Mouse (Mus musculus) cerebellum, postnatal 10 days (tissue): ENCODE data around the gene Polr2c.
"Not testable (repeated sequence)": the region's sequence is repeated elsewhere in the genome, so short reads cannot be mapped to it uniquely, and the experiment has no call there.

Experiments
- DNase-seq, 2 experiments: peaks; one replicate each; pipeline ENCODE4 v3.0.0; 2021; ENCODE audit warnings: mixed read lengths in 2 of 2

The Polr2c gene

DNA sequence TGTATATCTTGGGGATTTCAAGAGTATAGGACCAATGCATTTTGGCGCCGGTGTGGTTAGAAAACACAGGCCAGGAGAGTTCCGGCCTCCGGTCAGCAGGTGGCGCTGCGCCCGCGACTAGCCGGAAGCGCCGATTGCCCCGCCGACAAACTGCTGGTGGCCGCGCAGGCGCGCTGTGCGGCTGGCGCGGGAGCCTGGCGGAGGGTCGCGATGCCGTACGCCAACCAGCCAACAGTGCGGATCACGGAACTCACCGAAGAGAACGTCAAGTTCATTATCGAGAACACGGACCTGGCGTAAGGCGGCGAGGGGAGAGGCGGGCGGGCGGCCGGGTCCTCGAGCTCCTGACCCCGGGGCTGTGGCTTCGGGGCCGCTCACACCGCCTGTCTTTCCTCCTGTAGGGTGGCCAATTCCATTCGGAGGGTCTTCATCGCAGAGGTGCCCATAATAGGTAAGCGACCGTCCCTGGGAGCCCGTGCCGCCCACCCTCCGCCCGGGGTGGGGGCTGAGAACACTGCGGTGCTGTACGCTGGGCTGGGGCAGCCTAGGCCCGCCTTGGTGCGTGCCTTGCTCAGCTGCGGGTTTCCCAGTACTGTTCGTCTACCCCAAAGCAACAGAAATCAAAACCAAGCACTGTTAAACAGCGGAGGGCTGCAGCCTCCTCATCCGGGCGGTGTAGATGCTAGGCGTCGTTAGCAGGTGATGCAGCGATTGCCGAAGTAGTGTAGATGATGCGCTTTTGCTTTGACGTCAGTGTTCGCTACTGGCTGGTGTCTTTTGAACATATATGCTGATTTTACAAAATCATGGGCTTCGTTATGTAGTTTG, at the start of gene Polr2c:
Gene Polr2c (plus strand): TSS at position 105 of the 828 bp plus-strand sequence.
- DNase-seq: peak; percentile 97

- DNase-seq: no peak
Observed at GRCm38 (mm10) chr8:94807506-94807905, 49.7 kb upstream of the Polr2c start.

GRCm38 (mm10) chr8:94808372-94808771, 48.9 kb upstream of the Polr2c start:
- no peak for DNase-seq

- DNase-seq: no peak
Observed at GRCm38 (mm10) chr8:94810153-94810552, 47.1 kb upstream of the Polr2c start, which contains the start of gene Ccl17. Gene Ccl17, plus strand, starts transcription at chr8:94810453.

- no peak for DNase-seq
Observed at GRCm38 (mm10) chr8:94810855-94811254, 46.4 kb upstream of the Polr2c start.

DNA sequence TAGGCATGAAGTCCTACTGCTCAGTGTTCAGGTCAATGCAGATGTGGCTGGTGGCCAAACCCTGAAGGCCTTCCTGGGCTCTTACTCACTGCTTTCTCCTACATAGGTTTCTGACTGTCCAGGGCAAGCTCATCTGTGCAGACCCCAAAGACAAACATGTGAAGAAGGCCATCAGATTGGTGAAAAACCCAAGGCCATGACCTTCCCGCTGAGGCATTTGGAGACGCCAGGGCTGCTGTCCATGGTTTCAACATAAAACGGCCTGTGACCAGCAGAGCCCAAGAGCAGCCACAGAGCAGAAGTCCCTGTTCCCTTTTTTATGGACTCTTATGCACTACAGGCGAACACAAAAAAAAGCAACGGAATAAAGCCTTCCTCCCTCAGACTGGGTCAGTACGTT, 45.6 kb upstream of the Polr2c start:
- DNase-seq: no peak

GRCm38 (mm10) chr8:94812645-94813098, 44.6 kb upstream of the Polr2c start:
- DNase-seq: peak; percentile 93 to 94

- peak; percentile 59 to 76 for DNase-seq
Observed at GRCm38 (mm10) chr8:94814556-94814955, 42.7 kb upstream of the Polr2c start.

GRCm38 (mm10) chr8:94817933-94818332, 39.3 kb upstream of the Polr2c start:
- DNase-seq: no peak

DNA sequence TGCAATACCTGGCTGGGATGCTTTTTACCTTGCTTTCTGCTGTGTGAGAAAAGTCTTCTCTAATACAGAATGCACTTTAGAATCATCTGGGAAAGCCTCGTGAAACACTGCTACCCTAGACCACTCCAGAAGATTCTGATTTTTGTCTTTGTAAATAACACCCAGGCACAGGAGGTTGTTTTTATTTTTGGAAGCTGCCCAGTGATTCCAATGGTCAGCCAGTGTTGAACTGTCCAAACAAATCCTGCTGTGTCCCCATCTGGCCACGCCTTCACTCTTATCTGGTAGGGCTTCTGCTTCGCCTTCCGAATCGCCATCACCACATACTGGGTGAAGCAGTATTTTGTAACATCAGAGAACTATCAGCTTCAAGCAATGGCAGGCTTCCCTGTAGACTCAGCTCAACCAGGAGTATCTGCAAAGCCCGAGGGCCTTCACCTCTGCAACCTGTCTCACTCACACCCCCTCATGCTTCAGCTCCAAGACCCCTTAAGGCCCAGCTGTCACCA, 37.5 kb upstream of the Polr2c start:
- no peak for DNase-seq

GRCm38 (mm10) chr8:94820553-94820952, 36.7 kb upstream of the Polr2c start:
- peak; percentile 40 to 45 for DNase-seq

DNA sequence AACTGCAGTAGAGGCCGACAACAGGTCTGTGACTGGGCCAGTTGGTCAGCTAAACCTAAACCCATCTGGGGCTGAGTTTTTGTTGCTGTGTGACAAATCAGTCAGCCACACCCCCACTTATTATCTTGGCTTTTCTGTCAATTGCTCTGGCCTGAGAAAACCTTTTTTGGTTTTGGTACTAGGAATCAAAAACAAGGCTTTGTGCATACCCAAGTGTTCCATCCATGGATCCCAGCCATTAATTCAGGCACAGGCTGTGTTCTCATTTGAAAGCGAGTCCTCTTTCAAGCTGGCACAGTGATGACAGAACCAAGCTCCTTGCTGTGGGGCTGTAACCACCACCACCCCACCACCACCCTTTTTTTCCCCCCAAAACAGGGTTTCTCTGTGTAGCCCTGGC, 35.9 kb upstream of the Polr2c start:
- no peak for DNase-seq

DNA sequence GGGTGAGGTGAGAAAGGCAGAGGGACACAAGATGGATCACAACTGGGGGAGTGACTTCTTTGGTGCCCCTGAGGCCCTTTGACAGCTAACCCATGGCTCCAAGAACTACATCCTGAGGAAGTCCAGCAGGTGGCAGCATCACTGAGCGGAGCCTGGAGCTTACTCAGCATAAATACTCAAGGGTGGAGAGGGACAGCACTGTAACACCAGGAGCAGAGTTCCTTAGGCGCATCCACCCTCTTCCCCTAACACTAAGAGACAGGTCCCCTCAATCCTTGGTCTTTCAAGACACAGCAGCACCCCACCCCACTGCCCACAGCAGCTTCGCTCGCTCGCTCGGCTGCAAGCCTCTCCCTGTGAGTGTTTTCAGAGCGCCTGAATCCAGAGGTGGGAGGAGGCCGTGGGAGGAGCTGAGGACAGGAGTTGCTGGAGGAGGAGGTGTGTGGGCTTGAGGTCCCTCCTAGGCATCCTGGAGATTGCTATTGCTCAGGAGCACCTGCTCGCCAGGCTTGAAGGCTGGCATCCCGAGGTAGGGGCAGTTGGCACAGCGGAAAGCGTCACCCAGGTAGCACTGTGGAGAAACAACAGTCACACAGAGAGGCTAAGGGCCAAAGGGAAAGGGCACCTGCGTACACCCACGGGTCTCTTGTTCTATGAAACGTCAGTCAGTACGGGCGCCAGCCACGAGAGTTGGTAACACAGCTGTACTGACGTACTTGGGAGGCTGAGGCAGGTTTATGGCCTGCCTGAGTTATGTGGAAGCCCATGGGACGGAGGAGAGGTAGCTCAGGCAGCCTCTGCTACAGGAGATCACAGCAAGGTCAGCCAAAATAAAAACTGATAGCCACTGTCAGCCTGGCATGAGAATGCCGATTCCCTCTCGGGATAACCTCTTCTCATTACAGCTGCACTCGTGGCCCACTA, 34.4 kb upstream of the Polr2c start:
- DNase-seq: peak; percentile 73 to 76

- DNase-seq: no peak
Observed at GRCm38 (mm10) chr8:94825170-94825569, 32.1 kb upstream of the Polr2c start.

DNA sequence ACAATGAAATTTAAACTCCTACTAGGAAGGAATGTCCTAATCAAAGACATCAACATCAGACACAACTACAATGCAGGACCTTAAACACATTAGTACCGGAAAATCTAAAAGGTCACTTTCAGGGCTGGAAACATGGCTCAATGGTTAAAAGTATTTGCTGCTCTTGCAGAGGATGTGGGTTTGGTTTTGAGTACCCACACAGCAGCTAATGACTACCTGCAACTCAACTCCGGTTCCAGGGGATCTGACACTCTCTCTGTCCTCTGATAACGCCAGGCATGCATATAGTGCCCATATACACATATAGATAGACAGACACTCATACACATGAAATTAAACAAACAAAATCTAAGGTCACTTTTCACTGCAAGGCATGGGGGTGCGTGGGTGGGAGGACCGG, 31.0 kb upstream of the Polr2c start:
- DNase-seq: no peak

DNA sequence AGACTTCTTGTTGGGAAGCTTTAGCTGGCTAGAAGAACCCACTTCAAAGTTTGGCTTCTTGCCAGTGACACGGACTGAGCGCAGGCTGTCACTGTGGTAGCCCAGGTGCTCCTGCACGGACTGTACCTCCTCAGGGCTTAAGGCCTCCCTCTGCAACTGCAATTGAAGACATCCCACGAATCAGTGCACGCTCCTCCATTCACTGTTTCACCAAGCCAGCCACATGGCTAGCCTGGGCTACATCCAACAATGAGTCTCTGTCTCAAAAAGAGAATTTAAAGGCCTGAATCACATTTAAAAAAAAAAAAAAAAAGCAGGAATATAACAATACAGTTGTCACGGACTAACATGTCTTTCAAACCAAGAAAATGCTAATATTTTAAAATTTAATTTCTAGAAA, 29.0 kb upstream of the Polr2c start:
- no peak for DNase-seq

- DNase-seq: not testable (repeated sequence)
Observed at GRCm38 (mm10) chr8:94833901-94834405, 23.3 kb upstream of the Polr2c start.

DNA sequence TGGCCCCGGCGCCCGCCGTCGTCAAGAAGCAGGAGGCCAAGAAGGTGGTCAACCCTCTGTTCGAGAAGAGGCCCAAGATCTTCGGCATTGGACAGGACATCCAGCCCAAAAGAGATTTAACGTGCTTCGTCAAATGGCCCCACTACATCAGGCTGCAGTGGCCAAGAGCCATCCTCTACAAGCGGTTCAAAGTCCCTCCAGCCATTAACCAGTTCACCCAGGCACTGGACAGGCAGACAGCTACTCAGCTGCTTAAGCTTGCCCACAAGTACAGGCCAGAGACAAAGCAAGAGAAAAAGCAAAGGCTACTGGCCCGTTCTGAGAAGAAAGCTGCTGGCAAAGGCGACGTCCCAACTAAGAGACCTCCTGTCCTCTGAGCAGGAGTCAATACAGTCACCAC, 21.5 kb upstream of the Polr2c start:
- not testable (repeated sequence) for DNase-seq

DNA sequence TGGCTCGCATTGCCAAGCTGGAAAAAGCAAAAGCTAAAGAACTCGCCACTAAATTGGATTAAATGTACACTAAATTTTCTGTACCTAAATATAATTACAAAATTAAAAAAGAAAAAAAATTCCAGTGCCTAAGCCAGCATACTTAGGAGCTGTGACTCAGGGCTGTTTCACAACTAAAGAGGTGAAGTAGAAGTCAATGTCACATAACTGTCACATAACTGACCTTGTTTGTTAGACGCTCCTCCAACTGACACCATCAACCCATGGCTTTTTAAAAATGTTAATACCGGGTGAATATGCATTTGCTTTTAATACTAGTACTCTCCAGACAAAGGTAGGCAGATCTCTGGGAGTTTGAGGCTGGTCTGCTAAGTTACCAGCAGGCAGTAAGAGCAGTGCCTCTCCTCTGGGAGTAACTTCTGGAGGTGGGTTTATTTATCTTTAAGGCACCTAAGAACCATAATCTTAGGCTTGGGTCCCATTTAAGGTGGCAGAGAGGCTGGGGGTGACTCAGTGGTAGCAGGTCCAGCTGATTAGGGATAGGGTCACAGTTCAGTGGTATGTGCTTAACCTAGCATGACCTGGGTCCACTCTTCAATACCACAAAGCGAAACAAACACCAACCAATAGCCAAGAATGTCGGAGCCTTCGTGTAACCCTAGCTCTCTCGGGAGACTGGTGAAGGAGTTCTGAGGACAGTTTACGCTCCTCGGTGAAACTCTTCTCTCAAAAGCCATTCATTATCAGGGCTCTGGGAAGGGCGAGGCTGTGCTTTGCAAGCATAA, 20.6 kb upstream of the Polr2c start:
- no peak for DNase-seq

GRCm38 (mm10) chr8:94837662-94838574, 19.3 kb upstream of the Polr2c start, which contains the start of the genes Coq9 and Ciapin1:
Gene Coq9, plus strand, starts transcription at chr8:94838321.
Gene Ciapin1, minus strand, starts transcription at chr8:94838358.
- peak; percentile 96 to 98 for DNase-seq

DNA sequence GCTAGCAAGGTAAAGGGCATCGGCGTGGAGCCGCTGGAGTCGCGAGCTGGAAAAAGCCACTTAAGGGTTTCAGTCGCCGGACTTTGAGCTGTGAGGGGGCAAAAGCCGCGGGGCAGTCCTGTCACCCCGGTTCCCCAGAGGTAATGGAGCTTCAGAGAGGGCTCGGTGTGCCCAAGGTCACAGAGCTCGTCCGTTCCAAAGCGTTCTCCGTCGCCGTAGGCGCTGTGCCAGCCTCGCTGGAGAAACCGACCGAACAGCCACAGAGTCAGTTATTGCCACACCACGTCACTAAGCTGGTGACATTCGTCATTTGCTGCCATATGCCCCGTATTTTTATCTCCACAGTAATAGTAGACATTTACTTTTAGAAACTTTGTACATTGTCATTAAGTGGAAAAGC, 18.6 kb upstream of the Polr2c start:
- DNase-seq: peak; percentile 90 to 91
